Mouse (Mus musculus): ENCODE data around the gene Trappc3l.
"Not testable (repeated sequence)": the region's sequence is repeated elsewhere in the genome, so short reads cannot be mapped to it uniquely, and the experiment has no call there.

Gene Trappc3l
- long read RNA-seq, experiment 1: 0 reads
- long read RNA-seq, experiment 2: 0 reads

- intact Hi-C loops (cut with DNase I): loop anchor here (5.0 kb wide), 4 partner anchors 60 to 290 kb away; partner anchors contain the start of genes Calhm5 and Tspyl1
Measured at GRCm38 (mm10) chr10:34037401-34037800, at the start of gene Trappc3l. Gene Trappc3l, plus strand, starts transcription at chr10:34037597.

- intact Hi-C loops (cut with DNase I): not testable (repeated sequence)
Measured at GRCm38 (mm10) chr10:33996686-33997085, 40.7 kb upstream of the Trappc3l start.

GRCm38 (mm10) chr10:33998397-33998796 lies 39.0 kb upstream of the Trappc3l start:
- intact Hi-C loops (cut with DNase I): no loop called here

- intact Hi-C loops (cut with DNase I): no loop called here
Measured at GRCm38 (mm10) chr10:34012581-34012980, 24.8 kb upstream of the Trappc3l start.

GRCm38 (mm10) chr10:34013241-34013640 lies 24.2 kb upstream of the Trappc3l start:
- intact Hi-C loops (cut with DNase I): no loop called here

GRCm38 (mm10) chr10:34018746-34019301 lies 18.6 kb upstream of the Trappc3l start:
- intact Hi-C loops (cut with DNase I): loop anchor here (5.0 kb wide), 1 partner anchor 67 kb away; the partner anchor contains the start of gene Zup1

GRCm38 (mm10) chr10:34019302-34020075 lies 17.9 kb upstream of the Trappc3l start, which contains the start of gene Rwdd1:
Gene Rwdd1, minus strand, starts transcription at chr10:34019624.
- intact Hi-C loops (cut with DNase I): loop anchor here (5.0 kb wide), 1 partner anchor 67 kb away; the partner anchor contains the start of gene Zup1

GRCm38 (mm10) chr10:34030322-34030721 lies 7.1 kb upstream of the Trappc3l start:
- intact Hi-C loops (cut with DNase I): no loop called here

- intact Hi-C loops (cut with DNase I): no loop called here
Measured at GRCm38 (mm10) chr10:34033630-34034305, 3.6 kb upstream of the Trappc3l start.

- intact Hi-C loops (cut with DNase I): loop anchor here (5.0 kb wide), 4 partner anchors 61 to 291 kb away; partner anchors contain the start of genes Calhm5 and Tspyl1
Measured at GRCm38 (mm10) chr10:34036587-34036986, 810 bp upstream of the Trappc3l start.

- intact Hi-C loops (cut with DNase I): no loop called here
Measured at GRCm38 (mm10) chr10:34044210-34044609, 6.8 kb downstream of the Trappc3l start, which contains the start of gene Calhm4. Gene Calhm4, minus strand, starts transcription at chr10:34044310.

GRCm38 (mm10) chr10:34053987-34054386 lies 16.6 kb downstream of the Trappc3l start:
- intact Hi-C loops (cut with DNase I): no loop called here

- intact Hi-C loops (cut with DNase I): no loop called here
Measured at GRCm38 (mm10) chr10:34066591-34066990, 29.2 kb downstream of the Trappc3l start.

GRCm38 (mm10) chr10:34069606-34070005 lies 32.2 kb downstream of the Trappc3l start:
- intact Hi-C loops (cut with DNase I): no loop called here

GRCm38 (mm10) chr10:34070999-34071492 lies 33.6 kb downstream of the Trappc3l start:
- intact Hi-C loops (cut with DNase I): no loop called here

GRCm38 (mm10) chr10:34071650-34072049 lies 34.3 kb downstream of the Trappc3l start:
- intact Hi-C loops (cut with DNase I): no loop called here

- intact Hi-C loops (cut with DNase I): no loop called here
Measured at GRCm38 (mm10) chr10:34074522-34075200, 37.3 kb downstream of the Trappc3l start.

GRCm38 (mm10) chr10:34086514-34086913 lies 49.1 kb downstream of the Trappc3l start:
- intact Hi-C loops (cut with DNase I): no loop called here

- intact Hi-C loops (cut with DNase I): no loop called here
Measured at GRCm38 (mm10) chr10:34088515-34088914, 51.1 kb downstream of the Trappc3l start.

GRCm38 (mm10) chr10:34089517-34089916 lies 52.1 kb downstream of the Trappc3l start:
- intact Hi-C loops (cut with DNase I): no loop called here

GRCm38 (mm10) chr10:34090481-34090880 lies 53.1 kb downstream of the Trappc3l start:
- intact Hi-C loops (cut with DNase I): no loop called here

Data from adrenal gland (tissue).